Mouse (Mus musculus) liver, adult 2 months (tissue): ENCODE data around the gene Cdk19.

Source experiments
- CTCF ChIP-seq: fragments of 200-500 bp; IDR thresholded peaks from 2 replicates; pipeline ENCODE4 v1.5.1; 2011; ENCODE audit warnings: low read depth, low read length, control low read depth
- POLR2A ChIP-seq: fragments of 200-500 bp; IDR thresholded peaks from 2 replicates; pipeline ENCODE4 v1.6.1; 2011; ENCODE audit warnings: low read length, control low read depth; ENCODE audit not compliant: insufficient read depth; ENCODE audit errors: extremely low read depth

DNA sequence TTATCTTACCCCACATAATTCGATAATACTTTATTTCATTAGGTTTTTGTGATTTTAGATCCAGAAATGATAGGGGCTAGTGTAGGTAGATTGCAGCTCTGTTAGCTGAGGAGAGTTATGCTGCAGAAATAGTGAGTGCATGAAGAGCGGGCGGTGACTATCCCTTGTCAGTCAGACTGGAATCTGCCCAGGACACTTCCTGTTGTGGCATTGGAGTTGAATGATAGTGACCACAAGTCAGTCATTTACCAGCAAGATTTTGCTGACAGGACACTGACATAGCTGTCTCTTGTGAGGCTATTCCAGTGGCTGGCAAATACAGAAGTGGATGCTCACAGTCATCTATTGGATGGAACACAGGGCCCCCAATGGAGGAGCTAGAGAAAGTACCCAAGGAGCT lies 97.8 kb downstream of the Cdk19 start:
- TF ChIP-seq POLR2A = no peak
- TF ChIP-seq CTCF = no peak
